Mouse (Mus musculus) retina, adult 2 months (tissue): Measurements from ENCODE around the gene Bmpr2.

Experiments
- DNase-seq: peaks from one replicate; pipeline ENCODE4 v3.0.0-alpha.2; 2012; ENCODE audit warnings: low read depth, low spot score

The Bmpr2 gene

DNA sequence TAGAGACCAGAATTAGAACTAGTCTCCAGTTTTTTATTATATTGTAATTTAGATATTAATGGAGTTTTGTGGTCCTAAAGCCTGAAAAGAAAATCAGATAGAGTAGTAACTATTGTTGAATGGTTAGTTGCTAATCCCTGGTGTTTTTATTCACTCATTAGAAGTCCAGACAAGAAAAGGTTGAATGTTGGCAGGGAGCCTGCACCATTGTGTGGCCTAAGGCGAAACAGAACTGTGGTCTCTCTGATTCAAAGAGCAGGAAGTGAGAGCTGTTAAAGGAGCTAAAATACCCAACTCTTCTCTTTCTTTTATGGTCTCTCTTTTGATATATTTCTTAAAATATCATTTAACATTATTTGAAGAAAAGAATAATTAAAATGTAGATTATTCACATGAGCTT, 32.1 kb downstream of the Bmpr2 start:
- DNase-seq = no peak

DNA sequence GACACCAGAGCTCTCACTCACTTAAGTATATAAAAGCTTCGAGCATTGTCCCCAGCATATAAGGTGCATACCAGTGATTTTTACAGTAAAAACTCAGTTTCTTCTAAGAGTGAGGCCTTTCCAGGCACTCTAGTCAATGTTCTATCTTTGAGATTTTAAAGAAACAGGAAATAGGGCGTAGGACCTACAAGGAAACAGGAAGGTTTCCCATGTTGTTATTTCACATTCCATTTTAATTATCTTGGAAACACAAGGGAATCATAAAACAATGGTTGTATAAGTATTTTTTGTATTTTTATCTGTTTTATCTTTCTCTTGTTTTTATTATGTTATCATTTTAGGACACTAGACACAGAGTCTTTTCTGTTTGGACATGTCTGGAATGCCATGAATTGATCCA, 34.7 kb downstream of the Bmpr2 start:
- DNase-seq = no peak

GRCm38 (mm10) chr1:59804363-59804762, 41.2 kb downstream of the Bmpr2 start:
- no peak for DNase-seq

DNA sequence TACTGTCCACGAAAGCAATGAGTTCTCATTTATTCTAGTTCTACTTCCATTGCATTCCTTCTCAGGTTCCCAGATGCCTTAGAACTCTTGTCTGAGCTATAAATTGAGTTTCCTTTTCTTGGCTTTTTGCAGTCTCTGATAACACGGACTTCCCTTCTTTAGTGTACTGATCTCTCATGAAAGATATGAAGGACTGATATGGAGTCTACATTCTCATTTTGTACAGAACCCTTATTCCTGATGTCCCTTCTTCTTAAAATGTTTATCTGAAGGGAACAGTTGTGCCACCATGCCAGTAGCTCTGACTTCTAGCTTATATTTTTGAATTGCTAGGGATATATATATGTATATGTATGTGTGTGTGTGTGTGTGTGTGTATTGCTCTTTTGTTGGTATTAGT, 46.7 kb downstream of the Bmpr2 start:
- no peak for DNase-seq

DNA sequence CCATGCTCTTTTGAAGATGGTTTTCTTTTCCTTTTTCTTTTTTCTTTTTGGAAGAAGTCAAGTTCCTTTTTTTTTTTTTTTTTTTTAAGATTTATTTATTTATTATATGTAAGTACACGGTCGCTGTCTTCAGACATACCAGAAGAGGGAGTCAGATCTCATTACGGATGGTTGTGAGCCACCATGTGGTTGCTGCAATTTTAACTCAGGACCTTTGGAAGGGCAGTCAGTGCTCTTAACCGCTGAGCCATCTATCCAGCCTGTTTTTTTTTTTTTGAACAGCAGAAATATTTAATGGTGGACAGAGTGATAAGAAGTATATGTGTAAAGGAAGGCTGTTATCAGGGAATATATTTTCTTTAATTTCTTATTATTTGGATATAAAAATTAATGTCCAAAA, 49.6 kb downstream of the Bmpr2 start:
- DNase-seq = no peak

GRCm38 (mm10) chr1:59825421-59825820, 62.2 kb downstream of the Bmpr2 start:
- DNase-seq = no peak

DNA sequence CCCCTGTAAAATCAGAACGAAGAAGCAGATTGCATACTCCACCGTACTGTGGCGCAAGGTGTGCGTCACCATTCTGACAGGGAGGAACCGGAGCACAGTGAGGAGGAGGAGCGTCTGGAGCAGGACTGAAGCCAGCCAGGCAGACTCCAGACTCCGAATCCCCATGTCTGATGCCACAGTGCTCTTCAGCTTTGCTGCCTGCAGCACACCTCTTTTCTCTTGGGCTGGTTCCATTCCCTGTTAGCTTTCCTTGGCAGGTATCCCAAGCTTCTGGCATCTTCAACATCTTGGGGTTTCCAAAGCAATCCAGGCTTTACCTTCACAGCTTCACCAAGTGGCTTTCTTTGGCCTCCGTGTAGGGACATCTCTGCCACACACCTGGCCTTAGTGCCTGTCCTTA, 63.4 kb downstream of the Bmpr2 start:
- no peak for DNase-seq

- no peak for DNase-seq
Observed at GRCm38 (mm10) chr1:59829410-59829809, 66.2 kb downstream of the Bmpr2 start.

DNA sequence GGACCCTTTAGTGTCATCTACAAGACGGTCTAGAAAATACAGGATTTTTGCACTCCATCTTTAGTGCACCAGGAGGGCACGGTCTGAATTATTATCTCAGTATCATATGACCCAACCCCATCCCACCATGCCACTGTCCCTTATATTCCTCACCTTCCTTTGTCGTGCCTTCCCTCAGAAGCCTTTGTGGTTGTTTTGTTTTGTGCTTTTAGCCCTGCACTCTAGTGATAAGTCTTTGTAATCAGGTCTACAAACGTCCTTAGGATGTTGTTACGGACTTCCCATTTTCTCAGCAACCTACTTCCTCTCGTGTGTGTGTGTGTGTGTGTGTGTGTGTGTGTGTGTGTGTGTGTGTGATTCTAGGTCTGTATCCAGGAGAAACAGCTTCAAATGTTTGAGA, 67.0 kb downstream of the Bmpr2 start:
- DNase-seq = no peak

GRCm38 (mm10) chr1:59833723-59834122, 70.5 kb downstream of the Bmpr2 start:
- DNase-seq = no peak

- no peak for DNase-seq
Observed at GRCm38 (mm10) chr1:59848327-59848726, 85.1 kb downstream of the Bmpr2 start.

GRCm38 (mm10) chr1:59859046-59859445, 95.8 kb downstream of the Bmpr2 start:
- no peak for DNase-seq

GRCm38 (mm10) chr1:59862144-59862543, 98.9 kb downstream of the Bmpr2 start:
- DNase-seq = no peak

DNA sequence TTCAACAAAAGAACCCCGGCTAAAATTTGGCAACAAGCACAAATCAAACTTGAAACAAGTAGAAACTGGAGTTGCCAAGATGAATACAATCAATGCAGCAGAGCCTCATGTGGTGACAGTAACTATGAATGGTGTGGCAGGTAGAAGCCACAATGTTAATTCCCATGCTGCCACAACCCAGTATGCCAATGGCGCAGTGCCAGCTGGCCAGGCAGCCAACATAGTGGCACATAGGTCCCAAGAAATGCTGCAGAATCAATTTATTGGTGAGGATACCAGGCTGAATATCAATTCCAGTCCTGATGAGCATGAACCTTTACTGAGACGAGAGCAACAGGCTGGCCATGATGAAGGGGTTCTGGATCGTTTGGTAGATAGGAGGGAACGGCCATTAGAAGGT, 104.8 kb downstream of the Bmpr2 start:
- no peak for DNase-seq

GRCm38 (mm10) chr1:59874023-59874422, 110.8 kb downstream of the Bmpr2 start:
- no peak for DNase-seq

- DNase-seq = no peak
Observed at GRCm38 (mm10) chr1:59878098-59878497, 114.9 kb downstream of the Bmpr2 start.

GRCm38 (mm10) chr1:59883349-59884134, 120.3 kb downstream of the Bmpr2 start:
- peak; percentile 42 for DNase-seq

GRCm38 (mm10) chr1:59886899-59887298, 123.7 kb downstream of the Bmpr2 start:
- no peak for DNase-seq

DNA sequence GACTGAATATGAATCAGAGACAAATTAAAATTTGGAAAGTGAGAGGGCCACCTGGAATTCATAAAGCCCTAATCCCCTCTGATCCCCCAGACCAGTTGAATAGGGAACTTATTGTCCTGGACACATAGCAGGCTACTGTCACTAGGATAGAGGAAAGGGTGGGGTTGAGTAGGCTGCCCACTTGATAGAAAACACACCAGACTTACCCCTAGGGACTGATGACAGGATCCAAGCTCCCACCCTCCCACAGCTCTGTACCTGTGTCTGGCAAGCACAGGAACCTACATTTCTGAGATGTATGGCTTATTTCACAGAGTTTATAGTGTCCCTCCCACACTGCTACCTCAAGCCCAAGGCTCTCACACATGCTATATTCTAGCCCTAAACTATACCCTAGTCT, 124.8 kb downstream of the Bmpr2 start:
- DNase-seq = no peak

DNA sequence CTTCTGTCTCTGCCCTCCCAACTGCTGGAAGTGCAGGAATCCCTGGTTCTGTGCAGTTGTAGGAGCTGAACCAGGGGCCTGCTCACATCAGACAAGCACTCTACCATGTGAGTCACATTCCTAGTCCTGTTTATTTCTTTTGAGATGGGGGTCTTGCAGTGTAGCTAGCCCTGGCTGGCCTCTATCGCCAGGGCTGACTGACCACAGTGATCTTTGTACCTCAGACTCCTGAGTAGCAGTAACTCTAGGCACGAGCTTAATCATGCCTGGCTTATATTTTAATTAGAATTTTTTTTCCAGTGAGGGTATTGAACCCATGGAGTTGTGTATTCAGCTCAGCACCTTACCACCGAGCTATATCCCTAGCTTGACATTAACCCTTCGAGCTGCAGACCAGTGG, 128.0 kb downstream of the Bmpr2 start:
- no peak for DNase-seq

DNA sequence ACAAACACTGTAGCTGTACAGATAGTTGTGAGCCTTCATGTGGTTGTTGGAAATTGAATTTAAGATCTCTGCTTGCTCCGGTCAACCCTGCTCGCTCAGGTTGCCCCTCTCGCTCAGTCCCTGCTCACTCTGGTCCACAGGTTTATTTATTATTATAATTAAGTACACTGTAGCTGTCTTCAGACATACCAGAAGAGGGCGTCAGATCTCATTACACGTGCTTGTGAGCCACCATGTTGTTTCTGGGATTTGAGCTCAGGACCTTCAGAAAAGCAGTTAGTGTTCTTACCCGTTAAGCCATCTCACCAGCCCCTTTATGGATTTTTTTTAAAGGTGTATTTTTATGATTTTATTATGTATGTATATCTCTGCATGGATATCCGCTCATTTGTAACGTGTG, 129.6 kb downstream of the Bmpr2 start:
- DNase-seq = no peak

DNA sequence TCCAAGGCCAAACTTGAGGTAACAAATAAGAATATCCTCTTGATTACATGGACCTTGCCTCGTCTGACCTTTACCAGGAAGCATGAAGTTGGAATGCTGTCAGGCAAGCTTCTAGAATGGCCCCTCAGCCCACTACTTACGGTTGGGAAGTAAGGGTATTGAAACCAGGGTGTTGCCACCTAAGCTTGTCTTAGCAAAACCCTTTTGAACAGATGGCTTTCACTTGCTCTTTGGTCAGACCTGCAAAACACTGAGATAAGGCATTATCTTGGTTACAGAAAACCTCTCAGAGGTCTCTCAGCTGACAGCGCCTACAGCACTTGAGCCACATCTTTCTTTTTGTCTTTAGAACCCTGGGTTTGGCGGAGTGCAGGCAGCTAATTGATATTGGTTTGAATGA, 130.8 kb downstream of the Bmpr2 start:
- no peak for DNase-seq

DNA sequence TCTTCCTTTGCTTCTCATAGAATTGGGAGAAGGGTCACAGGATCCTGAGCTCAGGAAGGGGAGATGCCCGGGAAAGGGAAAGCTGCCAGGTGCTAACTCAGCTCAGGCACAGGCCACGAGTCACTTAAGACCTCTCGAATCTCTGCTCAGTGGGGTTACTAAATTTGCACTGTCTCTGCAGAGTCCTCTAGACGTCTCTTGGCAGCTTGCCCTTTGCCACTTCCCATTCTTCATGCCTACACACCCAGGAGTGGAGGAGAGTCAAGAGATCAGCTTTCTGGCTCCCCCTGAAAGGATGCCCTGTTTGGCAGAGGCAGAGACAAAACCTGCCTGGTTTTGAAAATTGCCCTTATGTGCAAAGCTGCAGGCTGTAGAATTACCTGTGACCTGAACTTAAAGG, 132.3 kb downstream of the Bmpr2 start:
- no peak for DNase-seq
